Mouse (Mus musculus) embryonic stem cell, embryonic (primary cell): Measurements from ENCODE around the gene Gm3776.
"Not testable (repeated sequence)": the region's sequence is repeated elsewhere in the genome, so short reads cannot be mapped to it uniquely, and the experiment has no call there.

Experiments
- CTCF ChIA-PET, 4 experiments: fragments of 300-600 bp in 2 of 4; fragments of 350-600 bp in 2 of 4; sonication (Branson Sonifier 250); formaldehyde crosslinking; loops; one replicate each; lab custom pipeline; 2022; ENCODE audit warnings: inconsistent platforms in 2 of 4; lab: Charles Lee
- POLR2A ChIA-PET, 4 experiments: fragments of 300-600 bp in 2 of 4; fragments of 350-600 bp in 2 of 4; sonication (Branson Sonifier 250); formaldehyde crosslinking; loops; one replicate each; lab custom pipeline; 2022; ENCODE audit warnings: antibody characterized with exemption in 4 of 4, inconsistent platforms in 1 of 4; lab: Charles Lee

The Gm3776 gene

DNA sequence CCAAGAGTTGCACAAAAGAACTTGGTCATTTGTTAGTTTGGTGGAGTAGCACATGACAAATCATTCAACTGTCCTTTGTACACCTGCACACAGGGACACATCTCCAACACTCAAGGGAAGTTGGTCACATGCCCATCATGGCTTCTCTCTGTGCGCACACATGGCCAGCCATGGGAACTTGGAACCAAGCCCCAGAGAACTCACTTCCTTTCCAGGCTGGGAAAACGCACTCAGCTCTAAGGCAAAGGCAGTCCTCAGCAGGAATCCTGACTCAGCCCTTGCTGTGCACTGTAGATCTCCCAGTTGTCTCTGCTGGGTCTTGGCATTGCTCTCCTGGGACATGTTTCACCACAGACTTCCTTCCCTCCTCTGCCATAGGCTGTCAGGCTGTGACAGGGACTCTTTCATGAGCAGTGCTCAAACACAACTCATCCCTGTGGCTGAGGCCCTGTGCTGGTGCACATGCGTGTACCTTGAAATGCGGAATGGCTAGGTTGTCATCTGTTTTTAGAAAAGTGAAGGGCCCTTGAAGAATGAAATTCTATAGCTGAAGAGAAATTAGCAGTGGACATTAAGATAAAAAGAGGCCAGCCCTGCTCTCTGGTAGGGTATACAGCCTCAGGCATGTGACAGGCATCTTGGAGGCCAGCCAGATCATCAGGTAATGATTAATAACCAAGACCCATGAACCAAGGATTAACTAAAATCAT, 25.2 kb downstream of the Gm3776 start:
- CTCF ChIA-PET = not testable (repeated sequence)
- POLR2A ChIA-PET = interaction anchor here in 1 of 4 experiments (0.6 kb wide), 1 partner anchor 145 kb away, joined by 3 read pairs; no protein-coding TSS in a partner anchor

GRCm38 (mm10) chr9:78289063-78289462, 32.1 kb downstream of the Gm3776 start:
- POLR2A ChIA-PET = interaction anchor here in 2 of 4 experiments (0.6 kb wide), 2 partner anchors 19 to 142 kb away, joined by 3 read pairs; no protein-coding TSS in a partner anchor
- CTCF ChIA-PET = not testable (repeated sequence)

- CTCF ChIA-PET, POLR2A ChIA-PET: not testable (repeated sequence)
These were observed 32.8 kb downstream of the Gm3776 start, which contains the start of gene Gm10639 for GRCm38 (mm10) chr9:78289723-78290122. Gene Gm10639 (plus strand): TSS chr9:78289923.

GRCm38 (mm10) chr9:78292462-78292861, 35.5 kb downstream of the Gm3776 start:
- CTCF ChIA-PET = interaction anchor here in 1 of 4 experiments (1.2 kb wide), 1 partner anchor 48 kb away, joined by 3 read pairs; no protein-coding TSS in a partner anchor
- POLR2A ChIA-PET = not testable (repeated sequence)

DNA sequence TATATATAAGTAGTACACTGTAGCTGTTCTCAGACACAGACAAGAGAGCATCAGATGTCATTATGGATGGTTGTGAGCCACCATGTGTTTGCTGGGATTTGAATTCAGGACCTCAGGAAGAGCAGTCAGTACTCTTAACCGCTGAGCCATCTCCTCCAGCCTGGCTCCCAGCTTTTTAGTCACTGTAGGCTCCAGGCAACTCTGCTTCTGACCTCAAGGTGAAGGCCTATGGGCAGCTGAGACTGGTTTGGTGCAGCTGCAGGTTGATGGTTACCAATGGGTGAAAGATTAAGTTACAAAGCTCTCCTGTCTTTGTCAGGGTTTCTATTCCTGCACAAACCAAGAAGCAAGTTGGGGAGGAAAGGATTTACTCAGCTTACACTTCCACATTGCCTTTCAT, 36.8 kb downstream of the Gm3776 start:
- CTCF ChIA-PET = interaction anchor here in 2 of 4 experiments (0.6 to 1.2 kb wide), 3 partner anchors 12 to 64 kb away, joined by 3 to 6 read pairs (median 3); no protein-coding TSS in a partner anchor

GRCm38 (mm10) chr9:78294781-78295180, 37.9 kb downstream of the Gm3776 start:
- CTCF ChIA-PET = not testable (repeated sequence)
- POLR2A ChIA-PET = interaction anchor here in 1 of 4 experiments (0.6 kb wide), 1 partner anchor 184 kb away, joined by 3 read pairs; no protein-coding TSS in a partner anchor

More for the DNA sequence above, 36.8 kb downstream of the Gm3776 start:
- POLR2A ChIA-PET = interaction anchor here in 1 of 4 experiments (1.0 kb wide), 1 partner anchor 117 kb away, joined by 3 read pairs; no protein-coding TSS in a partner anchor

GRCm38 (mm10) chr9:78296089-78296488, 39.2 kb downstream of the Gm3776 start:
- ChIA-PET POLR2A (interaction anchor here in 1 of 4 experiments (0.5 to 1.5 kb wide), 3 partner anchors 44 to 72 kb away, joined by 3 to 5 read pairs (median 3); partner anchors contain the start of gene Dppa5a), CTCF (interaction anchor here (0.6 to 1.8 kb wide), 11 partner anchors 8 to 168 kb away, joined by 3 to 29 read pairs (median 4); no protein-coding TSS in a partner anchor)

DNA sequence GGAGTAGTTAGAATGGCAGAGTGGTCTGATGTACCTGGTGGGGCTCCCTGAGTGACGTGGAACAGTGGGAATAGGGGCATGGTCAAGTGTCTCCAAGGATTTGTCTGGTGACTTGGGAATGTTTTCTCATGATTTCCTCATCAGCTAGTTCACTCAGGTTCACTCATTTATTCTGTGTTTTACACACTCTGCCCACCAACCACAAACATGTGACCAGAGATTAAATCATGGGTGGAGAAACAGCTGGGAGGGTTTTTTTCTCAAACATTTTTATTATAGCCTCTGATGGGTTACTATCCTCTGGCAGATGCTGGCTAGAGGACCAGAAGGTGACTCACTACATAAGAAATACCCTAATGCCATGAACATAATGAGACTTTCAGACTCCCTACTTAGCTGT, 41.3 kb downstream of the Gm3776 start:
- ChIA-PET CTCF (no interaction called here), POLR2A (no interaction called here)

GRCm38 (mm10) chr9:78299143-78299542, 42.2 kb downstream of the Gm3776 start:
- POLR2A ChIA-PET = not testable (repeated sequence)

GRCm38 (mm10) chr9:78308122-78308521, 51.2 kb downstream of the Gm3776 start:
- CTCF ChIA-PET = not testable (repeated sequence)
- POLR2A ChIA-PET = interaction anchor here in 1 of 4 experiments (0.5 kb wide), 1 partner anchor 116 kb away, joined by 3 read pairs; no protein-coding TSS in a partner anchor

More at GRCm38 (mm10) chr9:78299143-78299542, 42.2 kb downstream of the Gm3776 start:
- CTCF ChIA-PET = not testable (repeated sequence)

- ChIA-PET CTCF (no interaction called here), POLR2A (no interaction called here)
These were observed 57.8 kb downstream of the Gm3776 start, which contains the start of gene Omt2a for GRCm38 (mm10) chr9:78314696-78315095. Gene Omt2a (minus strand): TSS chr9:78314796.
